Mouse (Mus musculus): ENCODE measurements around the gene Ugt1a9.

DNA sequence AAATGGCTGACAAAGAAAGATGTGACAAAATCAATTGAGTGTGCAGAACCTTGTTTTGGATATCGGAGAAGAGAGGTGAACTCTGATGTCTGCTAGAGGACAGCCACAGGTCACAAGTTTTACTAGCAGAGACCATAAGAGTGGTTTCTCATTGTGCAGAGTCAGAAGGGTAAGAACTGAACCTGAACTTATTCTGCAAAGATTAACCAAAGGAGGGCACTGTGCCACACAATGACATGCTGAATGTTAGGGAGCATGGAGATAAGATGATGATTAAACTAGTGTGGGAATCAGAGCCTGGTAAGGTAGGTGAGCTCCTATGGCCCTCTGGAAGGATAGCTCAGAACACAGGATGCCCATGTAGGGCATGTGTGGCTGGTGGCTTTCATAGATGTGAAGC is 125.1 kb downstream of the Ugt1a9 start:
- TF ChIP-seq POLR2A (IDR thresholded peaks at IDR 0.05; ENCODE audit: low read depth, low read length) (no peak), CTCF (IDR thresholded peaks at IDR 0.05; ENCODE audit: extremely low read depth, insufficient read depth, insufficient read length, insufficient replicate concordance) (no peak)
